Mouse (Mus musculus): Measurements from ENCODE around the gene Bco2.

DNA sequence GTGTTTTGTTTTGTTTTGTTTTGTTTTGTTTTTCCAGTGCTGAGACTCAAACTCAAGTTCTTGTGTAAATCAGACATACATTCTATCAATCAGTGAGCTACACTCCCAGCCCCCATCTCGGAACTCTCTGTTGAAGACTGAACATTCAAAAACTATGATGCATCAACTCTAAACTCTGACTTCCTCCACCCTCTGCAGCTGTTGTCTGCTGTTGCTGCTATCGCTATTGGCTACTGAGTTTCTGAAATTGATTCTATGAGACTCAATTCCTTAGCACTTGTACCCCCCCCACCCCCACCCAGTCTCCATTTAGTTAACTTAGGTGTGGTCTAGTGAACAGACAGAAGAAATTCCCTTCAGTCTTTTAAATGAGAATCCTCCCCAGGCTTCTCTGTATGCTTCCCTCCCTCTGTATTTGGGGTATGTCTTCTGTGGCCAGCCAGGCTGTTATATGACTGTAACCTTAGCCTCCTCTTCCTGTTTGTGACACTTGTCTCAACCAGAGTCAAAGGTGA is 63.4 kb downstream of the Bco2 start:
- TF ChIP-seq POLR2A (IDR thresholded peaks at IDR 0.05; ENCODE audit: borderline replicate concordance, extremely low read depth, low read depth, low read length) = no peak
- no peak for TF ChIP-seq CTCF (IDR thresholded peaks at IDR 0.05; ENCODE audit: insufficient read depth, low read length)
